Mouse (Mus musculus) monocyte, adult 59 days (primary cell): ENCODE results near the gene H60c. TPM values are rescaled to one million over a fixed set of nuclear protein-coding genes. Genes with fewer than 3 reads are reported as not detected.

Experiments
- total RNA-seq, 2 experiments: library from RNA; stranded (reverse); gene quantifications; one replicate each; pipeline ENCODE4 v1.2.4; 2023

The H60c gene
- not detected for total RNA-seq

DNA sequence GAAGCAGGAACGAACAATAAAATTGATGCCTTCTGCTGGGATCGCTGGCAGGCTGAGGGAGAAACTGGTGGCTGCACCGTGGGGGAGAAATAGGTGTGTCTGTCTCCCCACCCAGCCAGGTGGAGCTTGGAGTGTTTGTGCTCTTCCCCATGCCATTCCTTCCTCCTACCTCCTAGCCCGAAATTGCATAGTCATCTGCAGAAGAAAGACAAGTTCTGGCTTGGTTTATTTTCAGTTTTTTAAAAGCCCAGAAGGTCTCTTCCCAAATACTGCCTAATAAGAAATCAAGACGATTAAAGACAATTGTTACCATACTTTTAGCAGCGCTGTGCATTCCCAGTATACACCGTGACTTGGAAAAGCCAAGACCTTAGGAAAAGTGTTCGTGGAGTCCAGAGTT, at the start of gene H60c:
Gene H60c (minus strand): TSS at position 101 of the 400 bp plus-strand sequence.

Other genes with a start within 250 kb of the H60c start
- under 1 TPM in 1 of 2 experiments, not detected in 1; 0.29 TPM for gene Ppp1r14c, start 98.3 kb upstream of the H60c start, total RNA-seq